Mouse (Mus musculus) spleen, postnatal 4 days (tissue): ENCODE data around the gene Samd14.
"Not testable (repeated sequence)": the region's sequence is repeated elsewhere in the genome, so short reads cannot be mapped to it uniquely, and the experiment has no call there.

Experiments used
- DNase-seq, 2 experiments: peaks; one replicate each; pipeline ENCODE4 v3.0.0; 2022; ENCODE audit warnings: low spot score in 2 of 2

Samd14 gene

DNA sequence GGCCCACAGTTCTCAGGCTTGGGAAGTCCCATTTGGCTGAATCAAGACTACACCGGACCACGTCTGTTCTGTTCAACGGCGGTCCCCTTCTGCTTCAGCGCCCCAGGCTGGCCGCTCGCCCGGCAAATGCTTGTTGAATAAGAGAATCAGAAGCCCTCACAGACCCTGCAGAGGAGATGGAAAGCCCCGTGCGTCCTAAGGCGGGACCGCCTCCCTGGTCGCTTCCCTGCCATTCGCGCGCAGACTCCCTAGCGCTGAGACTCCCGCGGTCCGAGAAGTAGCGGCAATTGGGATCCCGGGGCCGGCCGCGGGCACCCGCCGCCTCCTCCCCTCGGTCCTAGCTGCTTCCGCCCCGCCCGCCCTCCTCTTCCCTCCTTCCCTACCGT lies at the start of gene Samd14:
Samd14 (plus strand) TSS at position 251 of the 386 bp plus-strand sequence.
- DNase-seq = peak; percentile 70 to 84

DNA sequence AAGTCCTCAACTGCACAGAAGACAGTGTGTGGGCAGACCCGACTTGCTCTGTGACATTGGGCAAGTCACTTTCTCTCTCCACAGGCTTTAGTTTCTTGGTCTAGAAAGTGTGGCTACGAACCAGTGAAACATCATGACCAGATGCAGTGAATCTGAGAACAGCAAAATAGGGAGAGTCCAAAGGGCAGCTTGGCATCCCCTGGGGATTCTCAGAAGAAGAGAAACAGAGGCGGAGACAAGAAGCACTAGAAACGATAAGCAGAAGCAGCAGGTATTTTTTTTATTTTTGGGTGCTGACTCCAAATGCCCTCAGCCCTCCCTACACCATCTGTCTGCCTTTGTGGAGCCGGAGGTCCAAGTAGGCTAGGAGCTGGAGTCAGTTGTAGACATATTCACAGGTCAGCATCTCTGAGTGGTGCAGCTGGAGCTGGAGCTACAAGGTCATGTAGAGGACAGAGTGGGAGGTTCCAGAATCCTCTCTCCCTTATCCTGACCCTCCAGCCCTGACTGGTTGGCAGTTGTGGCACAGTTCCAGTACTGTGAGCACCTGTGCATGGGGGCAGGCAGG lies 47.1 kb upstream of the Samd14 start:
- no peak for DNase-seq

DNA sequence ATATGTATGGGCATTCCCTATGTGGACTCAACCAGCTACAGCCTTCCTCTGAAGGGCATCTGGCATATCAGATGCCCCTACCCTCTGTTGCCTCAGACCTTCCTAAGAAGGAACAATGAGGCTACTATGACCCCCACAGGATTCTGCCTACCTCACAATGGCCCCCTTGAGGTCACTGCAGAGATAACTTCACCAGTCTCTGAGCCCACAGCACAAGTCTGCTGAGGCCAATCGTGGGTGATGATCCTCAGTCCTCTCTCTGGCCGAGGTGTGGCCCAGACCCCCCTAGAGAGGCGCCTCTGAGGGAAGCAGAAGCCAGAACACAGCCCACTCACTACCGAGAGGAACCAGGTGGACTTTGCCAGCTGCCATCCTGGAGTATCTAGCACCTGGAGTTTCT lies 42.3 kb upstream of the Samd14 start, which contains the start of gene Hils1:
Hils1 (plus strand) TSS at position 175 of the 400 bp plus-strand sequence.
- DNase-seq = no peak

DNA sequence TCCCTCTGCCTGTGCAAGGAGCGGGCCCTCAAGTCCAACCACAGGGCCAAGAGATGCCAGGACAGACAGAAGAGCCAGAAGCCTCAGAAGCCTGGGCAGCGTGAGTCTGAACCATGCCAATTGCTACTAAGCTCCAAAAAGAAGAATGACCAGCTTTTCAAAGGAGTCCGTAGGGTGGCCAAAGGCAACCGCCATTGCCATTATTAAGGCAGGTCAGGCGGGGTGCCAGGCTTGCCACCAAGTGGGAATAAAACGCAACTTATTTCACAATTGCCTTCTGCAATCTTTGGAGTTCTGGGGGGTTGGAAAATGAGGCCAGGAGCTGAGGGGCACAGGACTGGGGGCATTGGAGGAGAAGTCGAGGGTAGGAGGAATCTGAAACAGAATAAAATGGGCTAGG lies 41.5 kb upstream of the Samd14 start:
- no peak for DNase-seq

DNA sequence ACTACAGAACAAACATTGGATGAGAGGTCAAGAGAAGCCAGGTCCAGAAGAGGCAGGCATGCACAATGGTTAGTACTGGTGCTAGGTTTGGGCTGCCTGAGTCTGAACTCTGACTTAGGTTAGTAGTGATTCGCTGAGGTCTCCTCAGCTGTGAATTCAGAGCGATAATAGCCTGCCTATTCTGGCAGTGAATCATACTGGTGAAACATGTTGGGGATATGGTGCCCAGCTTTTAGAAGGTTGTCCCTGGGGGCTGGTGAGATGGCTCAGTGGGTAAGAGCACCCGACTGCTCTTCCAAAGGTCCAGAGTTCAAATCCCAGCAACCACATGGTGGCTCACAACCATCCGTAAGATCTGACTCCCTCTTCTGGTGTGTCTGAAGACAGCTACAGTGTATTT lies 40.0 kb upstream of the Samd14 start:
- DNase-seq = not testable (repeated sequence)

DNA sequence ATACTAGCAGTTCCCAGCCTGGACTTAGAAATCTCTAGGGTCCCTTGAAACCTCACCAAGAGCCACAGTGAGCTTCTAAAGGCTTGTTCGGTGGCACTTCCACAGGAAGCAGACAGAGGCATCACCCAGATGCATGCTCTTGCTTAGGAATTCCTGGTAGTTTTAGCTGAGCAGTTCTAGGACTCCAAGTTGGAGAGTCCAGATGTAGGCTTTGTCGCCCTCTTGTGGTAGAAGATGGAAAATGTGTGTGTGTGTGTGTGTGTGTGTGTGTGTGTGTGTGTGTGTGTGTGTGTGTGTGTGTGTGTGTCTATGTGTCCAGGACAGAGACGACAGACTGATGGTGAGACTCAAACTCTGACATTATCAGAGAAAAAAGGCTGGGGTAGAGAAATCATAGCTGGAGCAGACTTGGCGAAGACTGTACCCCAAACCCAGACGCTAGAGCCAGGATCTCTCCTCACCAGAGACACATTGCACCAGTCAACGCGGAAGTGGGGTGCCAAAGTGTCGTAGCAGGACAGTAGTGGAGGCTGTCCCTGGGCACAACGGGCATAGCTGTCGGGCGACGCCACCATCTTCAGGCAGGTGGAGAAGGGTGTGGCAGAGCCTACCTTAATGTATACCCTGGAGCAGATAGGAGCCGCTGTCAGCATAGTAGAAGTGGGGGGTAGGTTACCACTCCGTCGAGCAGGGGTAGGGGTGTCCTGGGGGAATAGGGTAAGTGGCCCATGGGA lies 39.3 kb upstream of the Samd14 start:
- DNase-seq = peak; percentile 55 to 82

DNA sequence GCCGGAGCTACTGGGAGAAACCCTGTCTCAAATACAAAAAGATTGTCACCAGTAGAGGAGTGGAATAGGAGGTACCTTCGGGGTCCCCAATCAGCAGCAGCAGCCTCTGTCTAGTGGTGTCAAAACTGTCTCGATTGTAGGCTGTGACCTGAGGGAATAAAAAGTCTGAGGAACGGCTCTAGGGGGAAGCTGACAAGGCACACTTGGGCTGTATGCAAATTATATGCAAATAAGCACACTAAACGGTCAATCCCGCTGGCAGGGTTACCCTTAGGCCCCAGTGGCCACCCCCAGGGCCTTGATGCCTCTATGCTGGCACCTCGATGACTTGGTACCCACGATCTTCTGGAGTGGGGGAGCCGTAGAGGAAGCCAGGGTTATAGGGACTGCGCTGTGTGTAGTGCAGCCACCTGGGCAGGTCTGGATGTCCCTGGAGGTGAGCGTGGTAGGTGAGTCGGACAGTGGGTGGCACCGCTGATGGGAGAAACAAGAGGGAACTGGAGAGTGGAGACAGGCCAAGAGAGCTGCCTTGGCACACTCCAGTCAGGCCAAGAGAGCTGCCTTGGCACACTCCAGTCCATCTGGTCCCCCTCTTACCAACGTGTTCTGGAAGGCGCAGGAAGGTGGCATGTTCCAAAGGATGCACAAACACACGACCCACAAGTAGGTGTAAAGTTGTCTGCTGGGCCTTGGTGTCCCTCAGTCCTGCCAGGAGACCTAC lies 37.6 kb upstream of the Samd14 start:
- DNase-seq = no peak

DNA sequence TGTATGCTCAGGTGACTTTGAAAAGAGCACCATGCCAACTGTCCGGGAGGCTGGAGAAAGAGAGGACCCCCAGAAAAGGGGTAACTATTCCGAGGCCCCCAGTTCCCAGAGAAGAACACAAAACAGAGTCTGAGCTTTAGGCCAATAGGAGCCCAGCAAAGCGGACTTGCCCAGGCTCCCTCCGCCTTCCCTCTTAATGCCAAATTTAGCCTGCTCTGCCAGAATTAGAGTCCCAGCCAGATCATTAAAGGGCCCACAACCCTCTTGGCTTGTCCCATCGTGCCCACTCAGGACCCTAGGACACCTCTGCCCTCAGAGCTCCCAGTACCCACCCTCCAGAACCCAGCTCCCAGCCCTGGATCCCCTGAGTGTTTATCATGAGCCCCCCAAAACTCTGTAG lies 36.8 kb upstream of the Samd14 start:
- DNase-seq = no peak

DNA sequence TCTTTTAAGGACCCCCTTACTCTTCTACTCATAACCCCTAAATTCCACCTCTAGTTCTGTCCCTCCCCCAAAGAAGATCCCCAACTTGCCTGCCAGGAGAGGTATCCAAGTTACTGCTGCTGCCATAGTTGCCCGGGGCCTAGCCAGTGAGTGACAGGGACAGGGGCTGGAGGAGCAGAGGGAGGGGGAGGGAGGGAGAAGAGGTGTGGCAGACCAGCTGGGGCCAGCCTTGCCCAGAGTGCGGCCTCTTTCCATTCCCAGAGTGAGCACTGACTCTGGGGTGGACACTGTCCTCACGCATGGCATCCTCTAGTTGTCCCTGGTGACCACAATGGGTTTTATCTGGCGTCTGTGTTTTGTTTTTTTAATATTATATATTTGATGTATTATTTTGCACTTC lies 36.4 kb upstream of the Samd14 start:
- no peak for DNase-seq

DNA sequence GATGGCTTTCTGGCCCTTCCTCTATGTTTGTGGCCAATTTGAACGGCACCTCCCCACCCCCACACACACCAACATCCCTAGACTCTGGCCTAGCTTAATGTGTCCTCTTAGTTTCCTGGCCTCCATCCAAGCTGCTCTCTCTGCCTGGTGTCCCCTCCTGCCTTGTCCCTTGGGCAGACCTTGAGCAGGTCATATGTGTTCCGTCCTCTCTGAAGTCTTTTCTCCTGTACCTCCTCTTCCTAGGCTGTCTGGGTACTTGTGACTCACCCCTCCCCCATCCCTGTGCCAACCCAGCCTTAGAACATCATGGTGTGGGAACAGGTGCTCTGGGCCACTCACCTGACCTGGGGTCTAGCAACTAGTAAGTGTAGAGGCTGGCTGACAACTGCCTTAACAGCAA lies 34.7 kb upstream of the Samd14 start:
- no peak for DNase-seq

DNA sequence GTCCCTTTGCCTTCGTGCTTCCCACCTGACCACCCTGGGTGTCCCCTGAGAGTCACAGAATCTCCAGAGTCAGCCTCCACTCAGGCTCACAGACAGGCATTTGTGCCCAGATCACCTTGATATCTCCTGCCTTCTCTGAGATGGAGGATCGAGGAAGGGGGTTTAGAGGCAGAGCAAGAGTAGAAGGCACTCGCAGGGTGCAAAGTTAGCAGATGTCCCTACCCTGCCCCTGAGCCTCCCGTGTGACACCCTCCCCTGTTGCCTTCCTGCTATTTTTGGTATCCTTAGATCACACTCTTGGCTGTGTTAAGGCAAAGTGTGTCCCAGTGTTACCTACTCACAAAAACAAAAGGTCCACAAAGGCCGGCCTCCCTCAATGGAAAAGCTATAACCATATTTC lies 33.5 kb upstream of the Samd14 start, which contains the start of gene Sgca:
Sgca (minus strand) TSS at position 129 of the 400 bp plus-strand sequence.
- no peak for DNase-seq

DNA sequence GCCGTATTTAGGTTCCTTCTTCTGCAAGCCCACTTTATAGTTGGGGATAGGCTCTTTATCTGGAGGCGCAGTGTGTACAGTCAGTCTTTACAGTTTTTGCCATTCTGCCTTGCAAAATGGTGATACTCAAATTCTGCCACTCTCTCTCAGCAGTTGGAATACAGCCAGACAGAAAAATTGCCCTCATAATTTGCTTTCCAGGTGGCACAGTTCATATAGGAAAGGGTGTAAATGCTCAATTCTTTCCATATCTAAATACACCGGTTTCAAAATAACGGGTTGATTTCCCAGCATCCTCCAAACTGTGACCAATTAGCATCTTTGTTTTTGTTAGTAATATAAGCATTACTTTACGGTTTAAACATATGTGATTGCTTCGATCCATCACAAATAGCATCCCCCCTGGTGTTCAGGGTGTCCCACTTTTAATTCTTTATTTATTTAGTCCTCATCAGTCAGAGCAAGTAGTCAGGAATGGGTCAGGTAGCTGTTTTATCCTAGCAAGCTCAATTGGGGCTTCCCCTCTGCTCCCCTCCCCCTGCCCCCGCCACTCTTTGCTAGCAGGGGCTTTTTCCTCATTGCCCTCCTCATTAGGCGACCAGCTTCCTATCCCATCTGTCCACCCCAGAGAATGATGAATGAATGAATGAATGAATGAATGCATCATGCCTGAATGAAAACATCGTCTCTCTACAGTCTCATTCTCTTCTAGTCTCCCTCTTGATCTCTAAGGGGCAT lies 31.3 kb upstream of the Samd14 start:
- DNase-seq = no peak

DNA sequence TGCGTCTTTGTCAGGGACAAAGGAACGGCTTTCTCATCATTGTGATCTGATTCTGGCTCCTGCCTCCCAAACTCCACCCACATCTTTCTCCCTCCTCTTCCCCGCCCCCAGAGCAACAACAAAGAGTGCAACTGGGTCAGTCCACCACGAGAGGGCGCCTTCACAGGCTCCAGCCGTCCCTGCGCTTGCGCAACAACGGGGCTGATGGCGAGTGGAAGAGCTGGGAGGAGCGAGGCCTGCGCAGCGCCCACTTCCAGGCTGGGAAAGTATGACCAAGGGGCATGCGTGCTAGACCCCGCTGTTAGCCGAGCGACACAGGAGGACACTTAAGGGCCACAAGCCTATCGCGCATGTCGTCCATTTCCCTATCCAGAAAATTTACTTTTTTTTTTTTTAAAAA lies 30.7 kb upstream of the Samd14 start:
- peak; percentile 95 to 98 for DNase-seq

DNA sequence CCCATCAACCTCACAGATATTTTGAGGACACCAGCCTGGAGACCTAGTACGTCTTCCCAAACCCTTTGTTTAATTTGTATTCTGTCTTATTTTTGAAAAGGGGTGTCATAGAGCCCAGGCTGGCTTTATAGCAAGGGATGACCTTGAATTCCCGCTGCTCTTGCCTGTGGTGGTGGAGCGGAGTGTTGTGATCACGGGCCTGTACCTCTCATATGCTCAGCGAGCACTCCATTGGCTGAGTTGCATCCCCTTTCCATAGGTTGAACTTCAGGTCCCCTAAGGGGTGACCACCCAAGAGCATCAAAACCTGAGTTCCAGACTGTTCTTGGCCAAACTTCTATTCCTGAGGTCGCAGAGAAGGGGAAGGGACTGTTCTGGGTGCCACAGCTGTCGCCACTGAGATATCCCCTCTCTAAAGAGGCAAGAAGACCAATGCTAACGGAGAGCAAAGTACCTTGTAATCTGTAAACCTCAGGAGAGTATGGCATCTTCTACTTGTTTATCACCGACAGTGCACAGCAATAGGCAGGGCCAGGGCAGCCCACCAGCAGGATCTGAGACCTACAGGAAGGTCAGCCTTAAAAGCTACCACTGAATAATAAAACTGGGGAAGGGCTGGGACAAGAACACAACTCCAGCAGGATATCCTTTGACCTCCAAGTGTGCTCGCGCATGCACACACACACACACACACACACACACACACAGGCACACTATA lies 30.1 kb upstream of the Samd14 start:
- no peak for DNase-seq

DNA sequence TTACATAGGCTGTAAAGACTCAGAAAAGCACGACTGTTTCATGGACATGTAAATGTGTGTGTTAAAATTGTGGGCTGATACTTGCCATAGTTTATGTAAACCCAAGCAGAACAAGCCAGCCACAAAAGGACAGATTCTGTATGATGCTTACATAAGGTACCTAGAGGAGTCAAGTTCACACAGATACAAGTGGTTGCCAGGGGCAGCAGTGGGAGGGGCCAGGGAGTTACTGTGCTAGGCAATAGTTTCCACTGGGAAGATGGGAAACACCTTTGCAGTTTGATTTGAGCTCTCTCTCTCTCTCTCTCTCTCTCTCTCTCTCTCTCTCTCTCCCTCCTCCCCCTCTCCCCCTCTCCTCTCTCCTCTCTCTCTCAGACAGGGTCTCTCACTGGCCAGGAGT lies 24.5 kb upstream of the Samd14 start:
- DNase-seq = no peak

DNA sequence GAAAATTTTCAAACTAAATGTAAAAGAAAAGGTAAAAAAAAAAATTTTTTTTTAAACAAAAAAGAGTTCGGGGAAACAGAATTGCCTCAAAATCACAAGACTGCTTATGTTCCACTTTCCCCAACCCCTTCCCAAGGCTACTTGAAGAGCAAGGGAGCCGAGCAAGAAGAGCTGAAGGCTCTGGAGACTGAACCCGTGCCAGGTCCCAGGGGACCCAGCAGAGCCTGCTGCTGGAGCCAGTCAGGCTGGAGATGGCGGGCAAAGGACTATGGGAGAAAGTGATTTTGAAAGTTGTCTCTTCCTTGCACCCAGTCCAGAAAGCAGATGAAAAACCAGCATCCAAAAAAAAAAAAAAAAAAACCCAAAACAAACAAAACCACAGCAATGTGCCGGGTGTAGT lies 23.9 kb upstream of the Samd14 start:
- no peak for DNase-seq

DNA sequence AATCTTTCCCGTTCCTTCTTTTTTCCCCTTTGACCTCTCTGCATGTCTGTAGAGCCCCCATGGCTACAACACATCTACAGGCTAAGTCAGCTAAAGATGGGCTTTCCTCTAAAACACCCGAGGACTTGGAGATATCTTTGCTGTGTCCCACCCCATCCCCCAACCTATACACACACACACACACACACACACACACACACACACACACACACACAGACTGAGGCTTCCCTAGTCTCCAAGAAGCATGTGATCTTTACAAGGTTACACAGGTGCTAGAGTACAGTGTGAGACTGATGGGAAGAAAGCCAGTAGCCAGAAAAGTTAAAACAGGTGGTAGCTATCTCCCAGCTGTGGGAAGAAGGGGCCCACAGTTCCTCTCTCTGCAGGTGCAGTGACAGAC lies 23.2 kb upstream of the Samd14 start:
- DNase-seq = no peak

DNA sequence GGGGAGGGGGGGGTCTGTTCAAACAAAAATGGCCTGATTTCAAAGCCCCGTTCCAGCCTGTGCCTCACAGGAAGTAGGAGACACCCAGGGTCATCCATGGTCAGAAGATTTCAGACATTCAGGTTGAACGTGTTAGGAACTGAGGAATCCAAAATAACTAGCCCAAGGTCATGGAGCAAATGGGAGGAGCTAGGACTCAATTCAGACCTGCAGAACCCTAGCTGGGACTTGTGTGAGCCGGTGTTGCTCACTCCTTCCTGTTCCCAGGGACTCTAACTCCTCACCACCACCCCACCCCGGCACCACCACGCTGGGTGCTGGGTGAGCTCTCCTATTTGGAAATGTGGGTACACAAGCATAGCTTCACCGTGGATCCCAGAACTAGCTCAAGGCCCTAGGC lies 22.3 kb upstream of the Samd14 start:
- no peak for DNase-seq

DNA sequence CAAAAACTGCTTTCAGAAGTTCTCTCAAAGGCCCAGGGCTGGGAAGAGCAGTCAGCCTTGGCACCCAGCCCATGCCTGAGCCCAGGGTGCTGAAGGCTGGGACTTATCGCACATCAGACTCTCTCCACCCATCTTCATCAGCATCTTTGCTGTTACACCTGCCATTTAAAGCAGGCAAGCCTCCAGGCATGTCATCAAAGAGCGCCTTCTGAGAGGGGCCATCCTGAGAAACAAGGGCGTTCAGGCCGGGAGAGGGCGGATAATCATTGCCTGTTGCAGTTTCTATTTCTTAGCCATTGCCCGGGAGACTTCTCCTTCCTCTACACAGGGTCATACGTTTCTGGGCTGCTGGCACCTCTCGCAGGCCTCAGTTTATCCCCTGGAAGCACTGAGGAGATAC lies 21.8 kb upstream of the Samd14 start:
- DNase-seq = peak; percentile 52 to 68

DNA sequence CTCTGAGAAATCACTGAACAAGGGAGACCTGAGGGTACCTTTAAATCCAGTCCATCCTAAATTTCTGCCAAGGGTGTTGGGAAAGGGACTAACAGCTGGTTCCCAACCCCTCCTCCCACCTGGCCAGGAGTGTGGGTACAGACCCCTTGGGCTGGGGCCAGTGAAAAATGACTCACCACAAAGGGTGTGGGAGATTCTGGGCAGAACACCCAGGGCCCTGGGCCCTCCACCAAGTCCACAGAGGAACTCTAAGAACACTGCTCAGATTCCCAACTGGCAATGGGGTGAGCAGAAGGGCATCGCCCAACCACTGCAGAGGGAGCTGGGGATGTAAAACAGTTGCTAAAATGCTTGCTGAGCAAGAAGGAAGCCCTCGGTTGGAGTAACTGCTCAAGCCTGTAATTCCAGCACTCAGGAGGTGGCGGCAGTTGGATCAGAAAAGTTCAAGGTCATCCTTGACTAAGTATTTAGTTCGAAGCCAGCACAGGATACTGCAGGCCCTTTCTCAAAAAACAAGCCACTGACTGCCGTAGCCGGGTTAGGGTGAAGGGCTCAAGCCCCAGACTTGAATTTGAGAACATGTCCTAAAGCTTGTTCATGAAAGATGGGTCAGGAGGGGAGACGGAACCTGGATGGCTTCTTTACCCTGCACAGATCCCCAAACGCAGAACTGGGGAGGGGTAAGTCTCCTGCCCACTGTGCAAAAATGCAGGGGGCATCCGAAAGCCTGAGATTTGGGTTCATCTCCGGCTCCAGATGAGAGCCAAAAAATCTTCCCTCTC lies 20.7 kb upstream of the Samd14 start:
- DNase-seq = peak in 1 of 2 experiments; percentile 62

DNA sequence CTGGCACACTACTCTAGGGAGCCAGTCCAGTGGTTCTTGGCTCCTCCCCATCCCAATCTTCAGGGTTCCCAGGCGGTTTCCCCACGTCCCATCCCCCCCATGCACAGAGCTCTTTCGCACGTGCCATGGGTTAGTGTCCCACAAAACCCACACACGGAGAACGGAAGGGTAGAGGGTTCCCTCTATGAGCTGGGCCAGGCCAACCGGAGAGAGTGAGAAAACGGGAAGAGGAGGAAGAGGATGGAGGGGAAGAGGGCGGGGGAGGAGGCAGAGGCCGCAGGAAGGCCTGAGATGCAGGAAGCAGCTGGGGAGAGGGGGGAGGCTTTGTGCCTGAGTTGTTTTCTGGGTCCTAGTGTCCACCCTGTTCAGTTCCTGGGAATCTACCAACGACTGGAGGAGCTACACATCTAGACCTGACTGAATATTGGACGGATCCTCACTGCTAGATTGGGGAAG lies 20.1 kb upstream of the Samd14 start:
- peak; percentile 78 to 85 for DNase-seq
